Mouse (Mus musculus) right cerebral cortex, postnatal 25 days (tissue): ENCODE measurements around the gene Vpreb1.
"Not testable (repeated sequence)": the region's sequence is repeated elsewhere in the genome, so short reads cannot be mapped to it uniquely, and the experiment has no call there.

Experiments used
- DNase-seq: peaks from one replicate; pipeline ENCODE4 v3.0.0; 2022

The Vpreb1 gene

GRCm38 (mm10) chr16:16870617-16871331, at the start of gene Vpreb1, which contains the start of gene Top3b:
TSS of gene Vpreb1 (minus strand) at chr16:16870843.
TSS of gene Top3b (plus strand) at chr16:16870736.
- peak; percentile 88 for DNase-seq

GRCm38 (mm10) chr16:16918441-16919117, 47.9 kb upstream of the Vpreb1 start:
- DNase-seq, result no peak

- DNase-seq, result no peak
Measured at GRCm38 (mm10) chr16:16913440-16913839, 42.8 kb upstream of the Vpreb1 start.

- DNase-seq, result peak; percentile 73
Measured at GRCm38 (mm10) chr16:16911641-16912597, 41.3 kb upstream of the Vpreb1 start.

- no peak for DNase-seq
Measured at GRCm38 (mm10) chr16:16907799-16908198, 37.2 kb upstream of the Vpreb1 start.

GRCm38 (mm10) chr16:16903188-16903587, 32.5 kb upstream of the Vpreb1 start:
- no peak for DNase-seq

- no peak for DNase-seq
Measured at GRCm38 (mm10) chr16:16902329-16902728, 31.7 kb upstream of the Vpreb1 start.

- no peak for DNase-seq
Measured at GRCm38 (mm10) chr16:16897056-16897584, 26.5 kb upstream of the Vpreb1 start.

- DNase-seq, result peak; percentile 96
Measured at GRCm38 (mm10) chr16:16896382-16897055, 25.9 kb upstream of the Vpreb1 start, which contains the start of gene Ppm1f. TSS of gene Ppm1f (plus strand) at chr16:16896469.

GRCm38 (mm10) chr16:16896015-16896381, 25.4 kb upstream of the Vpreb1 start:
- DNase-seq, result no peak

GRCm38 (mm10) chr16:16892366-16892765, 21.7 kb upstream of the Vpreb1 start:
- DNase-seq, result no peak

GRCm38 (mm10) chr16:16888341-16888740, 17.7 kb upstream of the Vpreb1 start:
- no peak for DNase-seq

- no peak for DNase-seq
Measured at GRCm38 (mm10) chr16:16879025-16879424, 8.4 kb upstream of the Vpreb1 start.

- DNase-seq, result no peak
Measured at GRCm38 (mm10) chr16:16870241-16870616, 414 bp downstream of the Vpreb1 start.

- no peak for DNase-seq
Measured at GRCm38 (mm10) chr16:16865696-16866561, 4.7 kb downstream of the Vpreb1 start.

- no peak for DNase-seq
Measured at GRCm38 (mm10) chr16:16865217-16865616, 5.4 kb downstream of the Vpreb1 start.

GRCm38 (mm10) chr16:16863978-16864377, 6.7 kb downstream of the Vpreb1 start, which contains the start of gene Igll1:
TSS of gene Igll1 (minus strand) at chr16:16863985.
- DNase-seq, result no peak

GRCm38 (mm10) chr16:16862288-16862687, 8.4 kb downstream of the Vpreb1 start:
- no peak for DNase-seq

GRCm38 (mm10) chr16:16856731-16857476, 13.7 kb downstream of the Vpreb1 start:
- no peak for DNase-seq

GRCm38 (mm10) chr16:16856054-16856453, 14.6 kb downstream of the Vpreb1 start:
- not testable (repeated sequence) for DNase-seq
